ENCODE assay signal across 7 mouse cellular contexts in the genomic region with DNA sequence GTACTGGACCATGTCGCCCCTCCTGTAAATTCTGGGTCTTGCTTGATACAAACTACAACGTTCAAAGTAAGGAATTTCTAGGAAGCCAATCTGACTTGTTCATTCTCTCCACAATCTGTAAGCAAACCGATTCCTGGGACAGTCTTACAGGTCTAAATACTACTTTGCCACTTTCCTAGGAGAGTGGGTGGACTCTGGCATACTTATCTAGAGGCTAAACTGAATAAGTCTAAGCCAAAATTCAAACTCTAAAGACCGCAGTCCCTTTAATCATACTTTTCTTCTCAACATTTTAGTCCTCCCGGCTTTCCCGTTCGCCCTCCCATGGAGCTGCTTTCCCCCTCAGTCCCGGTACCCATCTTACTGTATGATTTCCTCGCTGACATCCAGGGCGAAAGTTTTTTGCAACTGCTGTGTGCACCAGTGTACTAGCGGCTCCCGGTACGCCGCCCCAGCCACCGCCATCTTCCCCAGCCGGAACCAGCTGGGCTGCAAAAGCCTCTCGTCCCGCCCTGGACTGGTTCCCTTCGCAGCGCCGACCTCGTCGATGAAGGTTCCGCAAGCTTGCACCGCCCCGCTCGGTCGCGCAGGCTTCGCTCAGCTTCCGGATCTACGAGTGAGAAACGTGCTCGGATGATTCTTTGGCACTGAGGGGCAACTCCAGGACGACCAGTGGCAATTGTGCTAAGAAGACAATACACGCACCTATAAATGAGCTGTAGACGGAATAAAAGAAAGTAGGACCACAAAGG. TPM values are rescaled to one million over a fixed set of nuclear protein-coding genes. Genes with fewer than 3 reads are reported as not detected.
A peak's percentile ranks its signal among the peaks of the same experiment; 100 is the strongest.
DNase-seq lines count a peak whose midpoint lies in the region; ATAC-seq lines count a peak whose summit lies in the region.

No protein-coding gene starts in this region.

- intact Hi-C loops in left cerebral cortex, postnatal 36 days (cut with DNase I) = no loop called here

- H3K4me1 ChIP-seq in intestine, embryonic 16.5 days (ENCODE audit: control insufficient read depth, insufficient read depth, low read length) = peaks cover 2% of the 10 kb centered on the region; the same call in 1 of the 2 replicates
- peaks cover 2% of the 10 kb centered on the region; the same call in 1 of the 2 replicates for H3K4me1 ChIP-seq in midbrain, embryonic 11.5 days (ENCODE audit: control insufficient read depth, insufficient read depth, low read length)

- H3K9ac ChIP-seq in intestine, embryonic 16.5 days (ENCODE audit: low read depth, low read length) = peak overlapping the region; percentile 78
- peak overlapping the region; percentile 78 for H3K9ac ChIP-seq in midbrain, embryonic 11.5 days (ENCODE audit: low read length)

- H3K9me3 ChIP-seq in intestine, embryonic 16.5 days (ENCODE audit: control insufficient read depth, low read length) = no peaks in the 10 kb centered on the region
- no peaks in the 10 kb centered on the region for H3K9me3 ChIP-seq in midbrain, embryonic 11.5 days (ENCODE audit: control insufficient read depth, low read length)

- no peaks in the 10 kb centered on the region for H3K36me3 ChIP-seq in intestine, embryonic 16.5 days (ENCODE audit: control insufficient read depth, insufficient read depth, low read length)
- H3K36me3 ChIP-seq in midbrain, embryonic 11.5 days (ENCODE audit: control insufficient read depth, insufficient read depth, low read length) = no peaks in the 10 kb centered on the region

- H3K4me3 ChIP-seq in intestine, embryonic 16.5 days (ENCODE audit: low read length) = peak overlapping the region; percentile 81
- H3K4me3 ChIP-seq in midbrain, embryonic 11.5 days (ENCODE audit: low read depth, low read length) = peak overlapping the region; percentile 63

- H3K27me3 ChIP-seq in intestine, embryonic 16.5 days (replicated peaks; ENCODE audit: control insufficient read depth, insufficient read depth, low read length) = no peaks in the 10 kb centered on the region
- H3K27me3 ChIP-seq in midbrain, embryonic 11.5 days (ENCODE audit: control insufficient read depth, insufficient read depth, low read length) = no peaks in the 10 kb centered on the region

- WGBS in intestine, embryonic 16.5 days = under 1% methylated on average over 37 of the region's 37 CpGs
- WGBS in midbrain, embryonic 11.5 days = under 1% methylated on average over 37 of the region's 37 CpGs

- H3K4me2 ChIP-seq in intestine, embryonic 16.5 days (ENCODE audit: low read depth, low read length) = peak overlapping the region; percentile 67
- H3K4me2 ChIP-seq in midbrain, embryonic 11.5 days = peak overlapping the region; percentile 67

- H3K27ac ChIP-seq in intestine, embryonic 16.5 days (ENCODE audit: low read length) = peak overlapping the region; percentile 65
- peak overlapping the region; percentile 16; the same call in 1 of the 2 replicates for H3K27ac ChIP-seq in midbrain, embryonic 11.5 days (ENCODE audit: low read depth, low read length)

- peak; percentile 86 to 88 for DNase-seq in adrenal gland, adult 18-20 months (ENCODE audit: low spot score in 2 of 2)
- DNase-seq in embryo, embryonic 11 days = peak; percentile 96
- DNase-seq in gastrocnemius, postnatal 25 days = peak; percentile 87
- peak; percentile 84 to 85 for DNase-seq in left cerebral cortex, postnatal 36 days (ENCODE audit: low spot score in 2 of 2)
- peak; percentile 98 for DNase-seq in midbrain, embryonic 11.5 days (ENCODE audit: low spot score, missing footprints)
- peak; percentile 83 for DNase-seq in skeletal muscle tissue, adult 2 months (ENCODE audit: low read depth, low spot score)

- ATAC-seq in intestine, embryonic 16.5 days = peak; percentile 99
- peak; percentile 91 for ATAC-seq in midbrain, embryonic 11.5 days (ENCODE audit: low FRiP score)

RNA-seq across cellular contexts. Expression of a gene that starts 5.3 kb away (rescaled TPM):
- total RNA-seq in adrenal gland, adult 18-20 months (2021) = 1 to 10 TPM; 1.1 to 1.4 TPM
- total RNA-seq in gastrocnemius, postnatal 25 days (2021) = under 1 TPM; 0.28 to 0.94 TPM
- polyA plus RNA-seq in intestine, embryonic 16.5 days (2015; fragmentation: Nextera tagmentation; extraction: Ambion mirVana) = 115 and 141 TPM in 2 replicates
- under 1 TPM; 0.22 to 0.68 TPM for total RNA-seq in left cerebral cortex, postnatal 36 days (2021)
- 198 and 215 TPM in 2 replicates for polyA plus RNA-seq in midbrain, embryonic 11.5 days (2014; fragmentation: Nextera tagmentation; extraction: Ambion mirVana)

RNA-seq across cellular contexts. Expression of a gene that starts 23.9 kb away (rescaled TPM):
- total RNA-seq in adrenal gland, adult 18-20 months (2021) = 10 to 100 TPM; 28.3 to 34.7 TPM
- total RNA-seq in gastrocnemius, postnatal 25 days (2021) = 10 to 100 TPM; 11.8 to 13.1 TPM
- polyA plus RNA-seq in intestine, embryonic 16.5 days (2015; fragmentation: Nextera tagmentation; extraction: Ambion mirVana) = 20.3 and 22.2 TPM in 2 replicates
- 10 to 100 TPM; 31.9 to 36.4 TPM for total RNA-seq in left cerebral cortex, postnatal 36 days (2021)
- 33.7 and 37.2 TPM in 2 replicates for polyA plus RNA-seq in midbrain, embryonic 11.5 days (2014; fragmentation: Nextera tagmentation; extraction: Ambion mirVana)

RNA-seq across cellular contexts. Expression of a gene that starts 24.0 kb away (rescaled TPM):
- 10 to 100 TPM; 13.7 to 14.4 TPM for total RNA-seq in adrenal gland, adult 18-20 months (2021)
- total RNA-seq in gastrocnemius, postnatal 25 days (2021) = 1 to 10 TPM; 6.8 to 7.3 TPM
- 9.4 and 9.9 TPM in 2 replicates for polyA plus RNA-seq in intestine, embryonic 16.5 days (2015; fragmentation: Nextera tagmentation; extraction: Ambion mirVana)
- total RNA-seq in left cerebral cortex, postnatal 36 days (2021) = 10 to 100 TPM; 36.9 to 50.0 TPM
- polyA plus RNA-seq in midbrain, embryonic 11.5 days (2014; fragmentation: Nextera tagmentation; extraction: Ambion mirVana) = 18.4 and 19.6 TPM in 2 replicates

RNA-seq across cellular contexts. Expression of a gene that starts 57.4 kb away (rescaled TPM):
- total RNA-seq in adrenal gland, adult 18-20 months (2021) = 10 to 100 TPM; 19.6 to 24.4 TPM
- total RNA-seq in gastrocnemius, postnatal 25 days (2021) = 10 to 100 TPM; 15.1 to 20.6 TPM
- polyA plus RNA-seq in intestine, embryonic 16.5 days (2015; fragmentation: Nextera tagmentation; extraction: Ambion mirVana) = 3.8 and 4.2 TPM in 2 replicates
- total RNA-seq in left cerebral cortex, postnatal 36 days (2021) = 10 to 100 TPM; 45.2 to 53.4 TPM
- 7.4 and 7.6 TPM in 2 replicates for polyA plus RNA-seq in midbrain, embryonic 11.5 days (2014; fragmentation: Nextera tagmentation; extraction: Ambion mirVana)

Comparison
In these comparisons a context has a peak if more than half of its experiments do, and no peak if none do; other contexts are left out.
1. Peak in every context shown above with its lines: DNase-seq, ATAC-seq, H3K4me3 ChIP-seq and H3K27ac ChIP-seq.